Mouse (Mus musculus): ENCODE data around the gene Tmem129.
A peak's percentile ranks its signal among the peaks of the same experiment; 100 is the strongest.

The Tmem129 gene

GRCm38 (mm10) chr5:33687142-33687541 lies 28.9 kb upstream of the Tmem129 start:
- no peak for DNase-seq (ENCODE audit: low spot score in 2 of 2)

GRCm38 (mm10) chr5:33684932-33685331 lies 26.7 kb upstream of the Tmem129 start:
- DNase-seq (ENCODE audit: low spot score in 2 of 2), result no peak

DNA sequence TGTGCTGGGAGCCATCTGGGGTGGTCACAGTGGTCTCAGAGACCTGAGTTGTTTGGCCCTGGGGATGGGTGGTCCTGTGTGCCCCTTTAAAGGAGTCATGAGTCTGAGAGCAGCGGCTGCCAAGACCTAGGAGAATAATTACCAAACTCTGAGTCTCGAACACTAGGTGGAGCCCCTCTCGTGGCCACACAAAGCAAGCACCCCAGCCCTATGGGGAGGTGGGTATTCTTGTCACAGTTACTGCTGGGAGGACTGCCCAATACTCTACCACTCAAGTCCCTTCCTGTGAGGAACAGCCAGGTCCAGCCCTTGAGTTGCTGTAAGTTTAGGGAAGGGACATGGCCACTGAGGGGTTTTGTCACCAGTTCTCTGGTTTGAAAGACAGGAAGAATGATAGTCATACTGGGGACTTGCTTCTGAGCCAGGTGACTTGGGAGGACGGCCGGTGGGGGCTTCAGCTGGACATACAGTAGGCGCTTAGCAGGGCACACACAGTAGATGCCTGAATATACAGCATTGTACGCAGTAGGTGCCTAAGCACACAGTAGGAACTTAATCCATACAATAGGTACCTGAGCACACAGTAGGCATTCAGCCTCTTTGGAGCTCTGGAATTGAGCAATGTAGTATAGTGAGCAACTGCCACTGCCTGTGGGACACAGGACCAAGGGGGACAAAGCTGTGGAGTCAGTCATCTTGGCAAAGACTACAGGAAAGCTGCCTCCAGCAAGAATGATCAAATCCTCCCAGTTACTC lies 25.9 kb upstream of the Tmem129 start:
- peak in 1 of 2 experiments; percentile 48 for DNase-seq (ENCODE audit: low spot score in 2 of 2)

DNA sequence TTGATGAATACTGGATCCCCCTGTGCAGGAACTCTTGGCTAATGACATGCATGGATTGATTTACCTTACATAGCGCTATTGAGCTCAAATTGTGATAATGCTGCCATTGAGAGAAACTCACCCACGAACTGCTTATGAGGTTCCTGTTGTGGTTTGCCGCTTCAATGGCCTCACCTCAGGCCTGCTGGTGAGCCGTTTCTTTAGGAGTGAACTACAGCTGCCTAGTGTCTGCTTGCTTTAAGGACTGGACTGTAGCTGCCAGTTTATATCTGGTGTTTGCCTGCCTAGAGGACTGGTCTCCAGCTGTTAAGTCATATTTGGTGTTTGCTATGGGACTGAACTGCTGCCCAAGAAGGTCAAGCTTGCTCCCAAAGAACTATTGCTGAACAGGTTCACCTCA lies 24.7 kb upstream of the Tmem129 start:
- DNase-seq (ENCODE audit: low spot score in 2 of 2), result no peak

DNA sequence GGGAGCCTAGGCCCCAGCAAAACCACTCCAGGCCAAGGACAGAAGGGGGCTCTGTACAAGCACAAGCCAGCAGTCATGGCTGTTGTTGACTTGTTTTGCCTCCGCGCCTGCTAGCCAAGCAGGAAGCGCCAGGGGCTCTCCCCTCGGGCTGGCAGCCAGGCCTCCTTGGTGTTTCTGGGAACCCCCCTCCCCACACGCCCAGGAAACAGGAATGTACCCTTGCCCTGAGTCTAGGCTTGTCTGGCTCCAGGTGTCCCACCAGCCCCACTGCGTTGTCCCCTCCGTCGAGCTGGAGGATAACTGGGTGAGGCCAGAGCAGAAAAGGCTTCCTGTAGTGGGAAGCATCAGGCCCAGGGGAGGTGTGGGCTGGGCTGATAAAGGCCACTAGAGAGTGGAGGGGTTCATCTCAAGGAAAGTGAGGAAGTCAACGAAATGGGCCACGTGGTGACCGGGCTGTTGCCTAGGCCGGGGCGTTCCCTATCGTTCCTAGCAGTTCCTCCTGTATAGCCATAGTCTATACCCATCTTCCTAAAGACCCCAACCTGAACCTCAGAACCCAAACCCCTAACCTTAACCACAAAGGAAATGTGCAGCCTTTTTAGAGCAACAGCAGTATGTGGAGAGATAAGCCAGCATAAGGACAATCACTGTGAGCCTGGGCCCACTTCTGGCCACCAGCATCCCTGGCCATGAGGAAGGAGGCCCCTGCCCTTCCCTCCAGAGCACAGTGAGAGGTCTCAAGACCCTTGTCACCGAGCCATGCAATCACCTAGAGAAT lies 23.6 kb upstream of the Tmem129 start:
- DNase-seq (ENCODE audit: low spot score in 2 of 2), result no peak

DNA sequence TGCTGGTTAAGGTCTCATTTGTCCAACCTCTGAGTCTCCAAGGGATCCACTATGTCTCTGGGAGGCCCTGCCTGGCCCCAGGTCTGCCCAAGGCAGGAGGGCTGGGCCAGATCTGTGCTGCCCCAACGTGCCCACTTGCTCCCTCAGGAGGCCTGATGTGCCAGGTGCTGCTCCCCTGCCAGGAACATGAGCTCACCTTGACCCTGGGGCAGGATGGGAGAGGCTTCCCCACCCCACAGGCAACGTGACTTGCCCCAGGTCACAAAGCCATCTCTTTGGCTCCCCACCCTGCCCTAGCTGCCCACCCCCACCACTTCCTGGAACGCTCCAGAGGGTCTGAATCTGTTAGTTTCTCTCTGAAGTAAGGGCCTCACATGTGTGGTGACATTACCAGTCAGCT lies 22.8 kb upstream of the Tmem129 start:
- DNase-seq (ENCODE audit: low spot score in 2 of 2), result no peak

- no peak for DNase-seq (ENCODE audit: low spot score in 2 of 2)
Measured at GRCm38 (mm10) chr5:33678244-33678643, 20.0 kb upstream of the Tmem129 start.

- peak in 1 of 2 experiments; percentile 64 for DNase-seq (ENCODE audit: low spot score in 2 of 2)
Measured at GRCm38 (mm10) chr5:33675964-33676363, 17.7 kb upstream of the Tmem129 start.

DNA sequence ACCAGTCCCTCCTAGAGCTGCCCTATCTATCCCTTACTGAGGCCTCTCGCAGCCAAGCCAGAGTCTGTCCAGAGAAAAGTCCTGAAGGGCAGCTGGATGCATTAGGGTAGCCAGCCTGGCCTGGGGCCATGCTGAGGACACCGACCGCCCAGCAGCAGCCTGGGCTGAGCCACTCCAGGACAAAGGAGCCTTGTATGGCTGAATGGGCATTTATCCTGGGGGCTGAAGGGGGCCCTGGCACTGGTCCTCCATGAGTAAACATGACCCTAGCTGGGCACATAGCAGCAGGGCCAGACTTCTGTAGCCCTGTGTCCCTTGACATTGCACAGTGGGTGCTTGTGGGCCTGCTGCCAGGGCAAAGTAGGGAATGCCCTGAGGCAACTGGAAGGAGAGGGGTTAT lies 16.2 kb upstream of the Tmem129 start:
- DNase-seq (ENCODE audit: low spot score in 2 of 2), result peak in 1 of 2 experiments; percentile 39

- DNase-seq (ENCODE audit: low spot score in 2 of 2), result no peak
Measured at GRCm38 (mm10) chr5:33671659-33672058, 13.4 kb upstream of the Tmem129 start.

GRCm38 (mm10) chr5:33668223-33668622 lies 10.0 kb upstream of the Tmem129 start:
- DNase-seq (ENCODE audit: low spot score in 2 of 2), result no peak

DNA sequence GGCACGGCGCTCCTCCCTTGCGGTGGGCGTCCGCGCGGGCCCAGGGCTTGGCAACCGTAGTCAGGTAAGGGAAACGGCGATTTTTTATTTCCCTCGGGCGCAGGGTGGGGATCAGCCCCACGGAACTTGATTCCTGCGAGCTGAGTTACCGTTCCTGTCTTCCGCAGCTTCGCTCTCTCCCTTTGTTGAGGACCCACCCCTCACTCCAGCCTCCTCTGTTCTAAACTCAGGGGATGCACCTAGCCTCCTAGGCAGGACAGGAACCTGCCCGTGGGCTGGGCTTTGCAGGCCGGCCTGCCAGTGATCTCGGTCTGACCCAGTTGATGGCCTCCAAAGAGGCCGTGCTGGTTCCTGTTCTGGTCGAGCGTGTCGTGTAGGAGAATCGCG lies 441 bp upstream of the Tmem129 start:
- DNase-seq (ENCODE audit: low spot score in 2 of 2), result no peak

- DNase-seq (ENCODE audit: low spot score in 2 of 2), result no peak
Measured at GRCm38 (mm10) chr5:33657251-33657786, 897 bp downstream of the Tmem129 start.

GRCm38 (mm10) chr5:33656739-33657138 lies 1.5 kb downstream of the Tmem129 start:
- DNase-seq (ENCODE audit: low spot score in 2 of 2), result no peak

DNA sequence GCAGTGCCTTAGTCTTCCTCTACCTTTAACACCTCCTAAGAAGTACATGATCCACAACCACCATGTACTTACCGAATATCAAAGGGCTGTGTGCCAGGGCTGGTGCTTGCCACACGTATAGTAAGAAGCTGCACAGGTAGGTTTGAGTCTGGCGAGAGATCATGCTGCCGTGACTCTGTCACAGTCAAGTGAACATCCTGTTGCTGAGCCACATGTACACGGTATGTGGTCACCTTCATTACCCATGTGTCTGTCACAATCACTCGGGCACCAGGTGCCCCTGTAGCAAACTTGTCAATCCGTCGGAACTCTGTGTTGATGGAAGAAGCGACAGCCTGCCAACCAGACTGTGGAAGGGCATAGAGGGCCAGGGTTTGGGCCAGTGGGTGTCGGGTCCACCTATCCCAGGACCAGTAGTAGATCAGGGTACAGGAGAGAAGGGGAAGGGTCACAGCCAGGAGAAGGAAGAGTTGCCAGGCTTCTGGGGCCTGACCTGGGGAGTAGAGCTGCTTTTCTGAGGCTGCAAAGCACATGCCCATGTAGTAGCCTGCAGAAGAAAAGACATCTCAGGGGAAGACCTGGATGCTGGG lies 2.9 kb downstream of the Tmem129 start:
- DNase-seq (ENCODE audit: low spot score in 2 of 2), result no peak

GRCm38 (mm10) chr5:33654424-33654823 lies 3.8 kb downstream of the Tmem129 start:
- no peak for DNase-seq (ENCODE audit: low spot score in 2 of 2)

GRCm38 (mm10) chr5:33652783-33653173 lies 5.4 kb downstream of the Tmem129 start:
- DNase-seq (ENCODE audit: low spot score in 2 of 2), result no peak

- DNase-seq (ENCODE audit: low spot score in 2 of 2), result peak; percentile 87 to 93
Measured at GRCm38 (mm10) chr5:33651921-33652782, 6.1 kb downstream of the Tmem129 start, which contains the start of gene Slbp. TSS of gene Slbp (minus strand) at chr5:33652574.

GRCm38 (mm10) chr5:33651541-33651920 lies 6.7 kb downstream of the Tmem129 start:
- DNase-seq (ENCODE audit: low spot score in 2 of 2), result no peak

DNA sequence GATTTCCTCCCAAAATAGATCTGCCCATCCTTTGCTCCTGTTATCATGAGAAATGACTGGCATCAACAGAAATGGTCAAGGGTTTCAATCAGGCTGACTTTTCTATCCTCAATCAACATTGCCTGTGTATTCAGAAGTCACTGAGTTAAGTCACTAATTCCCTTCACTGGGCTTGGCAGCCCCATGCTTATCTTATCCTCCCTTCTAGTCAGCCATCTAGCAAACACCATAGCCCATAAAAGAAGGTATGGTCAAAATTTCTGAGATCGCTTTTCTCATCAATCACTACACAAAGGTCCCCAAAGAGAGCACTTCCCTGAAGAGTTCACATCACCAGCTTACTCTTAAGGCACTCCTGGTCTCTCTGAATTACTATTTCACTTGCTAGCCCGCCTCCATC lies 7.2 kb downstream of the Tmem129 start:
- DNase-seq (ENCODE audit: low spot score in 2 of 2), result no peak

- peak in 1 of 2 experiments; percentile 42 for DNase-seq (ENCODE audit: low spot score in 2 of 2)
Measured at GRCm38 (mm10) chr5:33640652-33641051, 17.6 kb downstream of the Tmem129 start.
